Mouse (Mus musculus): Measurements from ENCODE around the gene Hs1bp3. TPM values are rescaled to one million over a fixed set of nuclear protein-coding genes. Genes with fewer than 3 reads are reported as not detected.

The Hs1bp3 gene
- total RNA-seq, 2 experiments from 2014 or later, result 11.0 to 16.9 TPM

GRCm38 (mm10) chr12:8336601-8337285 lies 23.5 kb downstream of the Hs1bp3 start:
- no peak for DNase-seq

- DNase-seq, result peak; percentile 61
Observed at GRCm38 (mm10) chr12:8337286-8338060, 24.2 kb downstream of the Hs1bp3 start.

DNA sequence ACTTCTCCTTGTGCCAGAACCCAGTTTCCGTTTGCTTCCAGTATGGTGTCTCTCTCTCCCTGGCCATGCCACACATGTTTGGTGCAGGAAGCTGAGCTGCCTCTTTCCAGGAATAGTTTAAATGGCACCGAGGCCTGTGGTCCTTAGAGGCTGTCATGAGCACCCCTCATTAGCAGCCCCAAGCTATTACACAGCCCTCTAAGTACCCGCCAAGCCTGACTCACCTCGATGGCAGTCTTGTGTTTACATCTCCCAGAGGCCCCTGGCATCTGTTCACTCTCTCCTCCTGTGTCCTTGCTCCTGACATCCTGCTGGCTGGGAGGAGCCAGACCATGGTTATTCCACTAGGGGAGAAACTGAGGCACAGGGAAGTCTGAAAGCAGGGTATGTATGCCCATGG lies 25.3 kb downstream of the Hs1bp3 start:
- no peak for DNase-seq

GRCm38 (mm10) chr12:8338918-8339317 lies 25.7 kb downstream of the Hs1bp3 start:
- no peak for DNase-seq

GRCm38 (mm10) chr12:8339591-8340319 lies 26.5 kb downstream of the Hs1bp3 start:
- no peak for DNase-seq

DNA sequence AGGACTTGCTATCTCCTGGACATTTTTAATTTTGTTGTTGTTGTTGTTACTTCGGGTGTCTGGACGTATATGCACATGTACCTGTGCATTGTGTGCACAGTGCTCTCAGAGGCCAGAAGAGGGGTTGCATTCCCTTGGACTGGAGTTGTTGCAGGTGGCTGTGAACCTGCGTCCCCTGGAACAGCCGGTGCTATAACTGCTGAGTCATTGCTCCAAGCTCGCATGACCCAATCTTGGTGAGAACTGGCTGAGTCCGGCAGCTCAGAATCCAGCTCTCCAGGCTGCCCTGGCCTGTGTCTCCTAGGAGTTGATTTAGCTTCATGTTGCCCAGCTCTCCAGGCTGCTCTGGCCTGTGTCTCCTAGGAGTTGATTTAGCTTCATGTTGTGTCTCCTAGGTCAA lies 27.8 kb downstream of the Hs1bp3 start:
- DNase-seq, result no peak

DNA sequence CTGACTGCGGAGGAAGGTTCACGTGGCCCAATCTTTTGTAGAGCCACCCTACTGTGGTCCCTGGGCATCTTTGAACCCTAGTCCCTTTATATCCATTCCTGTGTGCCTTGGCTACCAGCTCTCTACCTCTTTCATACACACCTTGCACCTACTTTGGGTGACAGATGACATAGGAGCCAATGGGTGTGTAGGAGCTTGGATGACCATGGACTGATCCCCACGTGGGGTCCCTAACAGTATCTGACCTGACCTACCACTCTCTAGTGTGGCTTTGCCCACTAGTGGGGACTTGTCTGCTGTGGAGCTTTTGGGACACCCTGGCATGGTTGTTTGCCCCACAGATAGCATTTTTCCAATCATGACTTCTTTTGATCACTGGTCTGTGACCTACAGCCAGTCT lies 30.1 kb downstream of the Hs1bp3 start:
- DNase-seq, result no peak

- no peak for DNase-seq
Observed at GRCm38 (mm10) chr12:8344897-8345296, 31.7 kb downstream of the Hs1bp3 start.

GRCm38 (mm10) chr12:8345539-8345938 lies 32.3 kb downstream of the Hs1bp3 start:
- DNase-seq, result no peak

DNA sequence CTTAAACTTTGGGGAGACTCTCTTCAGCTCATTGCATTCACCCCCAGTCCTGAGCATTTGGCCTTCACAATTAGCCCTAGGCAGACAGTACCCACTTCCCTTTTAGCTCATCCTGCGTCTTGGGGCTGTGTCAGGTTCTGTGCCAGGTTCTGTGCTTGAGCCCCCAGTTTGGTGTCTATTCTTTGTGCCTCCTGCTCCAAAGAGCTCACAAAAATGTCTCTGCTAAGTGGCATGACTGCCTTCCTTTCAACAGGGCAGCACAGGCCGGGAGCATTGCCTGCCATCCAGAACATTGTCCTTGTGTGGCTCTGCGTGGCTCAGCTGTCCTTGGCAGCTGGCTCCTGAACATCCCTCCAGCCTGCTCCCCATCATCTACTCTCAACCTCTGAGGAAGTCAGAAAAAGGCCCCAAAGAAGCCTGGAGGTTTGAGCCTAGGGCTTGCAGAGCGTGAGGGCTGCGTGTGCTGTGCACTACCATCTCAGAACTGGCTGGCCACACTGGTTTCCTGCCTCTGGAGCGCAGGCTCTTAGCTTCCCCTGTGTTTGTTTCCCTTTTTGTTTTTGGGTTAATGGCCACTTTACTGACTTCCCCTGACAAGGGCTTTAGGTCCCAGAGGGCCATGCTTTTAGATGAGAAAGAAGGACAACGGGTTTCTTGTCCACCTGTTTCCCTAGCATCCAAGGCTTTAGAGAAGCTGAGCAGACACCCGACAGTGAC lies 34.7 kb downstream of the Hs1bp3 start:
- no peak for DNase-seq

- DNase-seq, result no peak
Observed at GRCm38 (mm10) chr12:8348733-8349513, 35.7 kb downstream of the Hs1bp3 start.

GRCm38 (mm10) chr12:8351025-8351903 lies 38.0 kb downstream of the Hs1bp3 start:
- DNase-seq, result peak; percentile 75

DNA sequence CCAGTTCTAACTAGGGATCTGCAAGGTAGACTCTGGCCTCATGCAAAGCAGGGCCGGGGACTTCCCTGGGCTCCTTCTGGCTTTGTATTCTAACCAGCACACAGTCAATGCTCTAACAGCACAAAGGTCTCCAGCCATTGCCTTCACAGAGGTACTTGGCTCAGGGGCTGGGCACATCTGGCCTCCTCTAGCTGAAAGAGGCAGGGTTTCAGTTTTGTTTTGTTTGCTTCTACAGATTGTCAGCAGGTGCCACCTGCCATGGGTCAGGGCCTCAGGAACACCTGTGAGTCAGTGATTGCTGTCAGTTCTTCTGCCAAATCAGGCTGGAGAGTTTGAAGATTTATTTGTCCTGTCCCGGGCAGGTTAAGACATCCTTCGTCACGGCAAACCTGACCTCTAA lies 39.8 kb downstream of the Hs1bp3 start:
- no peak for DNase-seq

DNA sequence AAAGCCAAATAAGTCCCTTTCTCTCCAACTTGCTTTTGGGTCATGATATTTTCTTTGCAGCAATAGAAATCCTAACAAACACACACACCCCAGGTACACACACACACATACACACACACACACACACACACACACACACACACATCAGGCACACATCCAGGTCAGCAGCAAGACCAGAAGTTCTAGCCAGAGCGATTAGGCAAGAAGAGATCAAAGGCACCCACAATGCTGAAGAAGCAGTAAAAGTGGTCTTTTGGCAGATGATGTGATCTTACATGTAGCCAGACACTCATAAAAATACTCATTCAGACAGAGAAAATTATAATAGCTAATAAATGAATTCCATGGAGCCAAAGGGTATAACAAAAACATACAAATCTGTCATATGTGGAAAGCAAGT lies 41.0 kb downstream of the Hs1bp3 start:
- DNase-seq, result no peak

DNA sequence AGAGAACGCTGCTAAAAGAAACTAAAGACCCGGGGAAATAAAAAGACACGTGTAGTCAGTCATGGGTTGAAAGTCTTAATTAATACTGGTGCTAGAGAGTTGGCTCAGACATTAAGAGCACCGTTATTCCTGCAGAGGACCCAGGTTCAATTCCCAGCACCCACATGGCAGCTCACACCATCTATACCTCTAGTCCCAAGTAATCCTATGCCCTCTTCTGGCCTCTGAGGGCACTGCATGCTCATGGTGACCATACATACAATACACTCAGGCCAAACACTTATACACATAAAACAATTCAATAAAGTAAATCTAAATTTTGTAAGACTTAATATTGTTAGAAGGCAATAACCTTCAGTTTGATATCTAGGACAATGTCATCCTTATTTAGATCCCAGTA lies 41.8 kb downstream of the Hs1bp3 start:
- no peak for DNase-seq

DNA sequence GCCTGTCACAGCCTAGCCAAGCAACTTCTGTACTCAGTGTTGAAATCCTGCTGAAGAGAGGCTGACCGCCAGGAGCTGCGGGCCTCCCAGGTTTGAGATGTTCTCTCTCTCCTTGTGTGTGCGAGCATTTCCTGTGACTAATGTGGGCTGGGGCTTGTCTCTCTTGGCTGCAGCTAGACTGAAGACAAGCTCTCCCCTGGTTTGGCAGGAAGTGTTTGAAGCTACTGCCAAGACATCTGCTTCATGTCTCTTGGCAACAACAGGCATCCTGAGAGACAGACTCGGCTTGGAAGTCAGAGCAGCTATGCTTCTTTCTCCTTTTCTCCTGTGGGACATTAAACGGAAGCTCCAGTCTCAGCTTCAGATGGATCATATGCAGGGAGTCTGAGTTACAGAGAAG lies 44.2 kb downstream of the Hs1bp3 start:
- peak; percentile 74 for DNase-seq

DNA sequence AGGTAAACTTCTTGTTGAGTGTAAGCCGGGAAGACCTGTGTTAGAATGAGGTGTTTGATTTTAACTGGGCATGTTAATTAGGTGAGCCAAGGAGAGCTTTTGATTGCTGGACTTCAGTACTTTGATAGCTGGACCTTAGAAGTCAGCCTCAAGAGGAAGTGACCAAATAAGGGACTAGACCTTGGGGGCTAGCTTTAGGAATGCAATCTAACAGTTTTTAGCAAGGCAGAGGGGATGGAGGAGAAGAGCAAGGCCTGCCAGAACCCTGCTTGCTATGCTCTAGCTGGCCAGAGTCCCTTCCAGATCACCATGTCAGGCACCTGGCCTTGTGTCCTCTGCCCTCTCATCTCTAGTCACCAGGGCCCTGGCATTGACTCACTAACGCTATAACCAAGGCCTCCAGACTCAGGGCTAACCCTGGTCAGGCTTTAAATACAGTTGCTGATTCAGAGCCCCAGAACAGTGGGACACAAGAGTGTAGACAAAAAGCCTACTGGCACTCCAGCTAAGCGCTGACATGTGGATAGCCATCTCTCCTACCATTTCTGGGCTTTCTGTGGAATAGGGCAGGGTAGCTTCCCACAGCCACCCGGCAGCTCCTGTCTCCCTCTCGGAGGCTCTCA lies 45.2 kb downstream of the Hs1bp3 start:
- peak; percentile 65 for DNase-seq

DNA sequence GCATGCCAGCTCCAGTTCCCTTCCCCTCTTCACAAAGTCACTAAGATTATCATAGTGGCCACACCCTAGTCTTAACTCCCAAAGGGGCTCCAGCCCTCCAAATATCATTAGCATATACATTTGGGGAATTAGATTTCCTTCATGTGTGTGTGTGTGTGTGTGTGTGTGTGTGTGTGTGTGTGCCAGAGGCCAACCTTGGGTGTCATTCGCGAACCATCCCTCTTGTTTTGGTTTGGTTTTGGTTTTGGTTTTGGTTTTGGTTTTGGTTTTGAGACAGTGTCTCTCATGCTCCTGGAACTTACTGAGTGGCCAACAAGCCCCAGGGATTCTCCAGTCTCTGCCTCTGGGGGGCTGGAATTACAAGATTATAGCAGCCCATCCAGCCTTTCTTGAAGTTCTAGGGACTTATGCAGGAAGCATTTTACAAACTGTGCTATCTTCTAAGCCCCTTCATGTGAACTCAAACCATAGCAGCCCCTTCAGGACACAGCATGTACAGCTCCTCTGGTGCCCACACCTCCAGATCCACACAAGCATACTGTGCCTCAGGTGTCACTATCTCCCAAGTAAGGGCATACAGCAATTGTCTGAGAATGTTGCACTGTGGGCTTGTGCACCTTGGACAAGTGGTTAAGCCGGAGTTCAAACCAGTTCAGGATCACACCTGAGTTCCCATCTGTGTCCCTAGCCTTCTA lies 46.3 kb downstream of the Hs1bp3 start:
- DNase-seq, result no peak

DNA sequence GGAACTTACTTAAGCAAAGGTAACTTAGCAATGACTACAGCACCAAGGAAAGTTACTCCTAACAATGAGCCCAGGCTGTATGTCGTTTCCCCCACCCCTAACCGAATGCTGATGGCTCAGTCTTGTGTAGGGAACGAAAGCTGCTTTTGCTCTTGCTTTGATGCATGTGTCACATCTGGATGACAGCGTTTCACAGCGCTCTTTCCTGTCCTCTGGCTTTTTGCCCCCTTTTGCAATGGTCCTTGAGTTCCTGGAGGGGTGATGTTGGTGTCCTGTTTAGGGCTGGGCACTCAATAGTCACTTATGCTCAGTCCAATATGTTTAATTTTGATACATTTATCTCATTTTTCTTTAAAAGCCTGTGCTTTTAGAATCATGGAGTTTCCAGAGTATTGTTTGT lies 48.6 kb downstream of the Hs1bp3 start:
- peak; percentile 43 for DNase-seq

DNA sequence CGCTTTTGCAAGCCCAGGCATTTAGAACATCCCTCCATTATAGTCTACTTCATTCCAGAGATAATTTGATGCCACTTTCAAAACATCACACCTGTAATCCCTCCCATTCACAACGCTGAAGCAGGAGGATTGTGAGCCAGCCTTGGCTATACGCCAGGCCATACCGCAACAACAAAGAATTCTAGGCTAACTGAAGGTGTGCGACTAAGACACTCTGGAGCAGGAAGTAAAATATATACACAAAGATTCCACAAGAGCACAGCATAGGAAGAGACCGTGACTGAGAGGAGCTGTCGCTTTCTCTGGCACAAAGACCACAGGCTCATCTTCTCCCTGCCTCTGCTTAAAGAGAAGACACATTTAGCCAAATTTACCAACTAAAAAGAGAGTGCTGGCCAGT lies 49.2 kb downstream of the Hs1bp3 start:
- no peak for DNase-seq
